Mouse (Mus musculus) liver, embryonic 14.5 days (tissue): ENCODE measurements around the gene Armc8. TPM values are rescaled to one million over a fixed set of nuclear protein-coding genes. Genes with fewer than 3 reads are reported as not detected.

Experiments used
- ATAC-seq: fragments of 200-750 bp; cut with Nextera tagmentation; 2 replicates; pipeline ENCODE4 v1.8.0; 2017; ENCODE audit warnings: moderate number of reproducible peaks, mild to moderate bottlenecking, moderate library complexity; ENCODE audit not compliant: insufficient read depth
- DNase-seq, 3 experiments: peaks; one replicate each; pipeline ENCODE4 v3.0.0-alpha.2; 2012 to 2013; ENCODE audit warnings: low read depth in 3 of 3, low spot score in 3 of 3
- H3K27ac ChIP-seq: fragments of 300-500 bp; sonication (generic); 2 replicates; pipeline ENCODE4 v1.5.1; 2014; ENCODE audit warnings: moderate library complexity, mild to moderate bottlenecking, control low read depth, inconsistent platforms
- H3K27me3 ChIP-seq: fragments of 300-500 bp; sonication (generic); 2 replicates; pipeline ENCODE4 v1.6.1; 2014; ENCODE audit warnings: mild to moderate bottlenecking, low read length, moderate library complexity; ENCODE audit not compliant: control insufficient read depth, insufficient read depth
- H3K36me3 ChIP-seq: fragments of 300-500 bp; sonication (generic); replicated peaks from 2 replicates; pipeline ENCODE4 v1.6.1; 2014; ENCODE audit warnings: low read depth; ENCODE audit not compliant: control insufficient read depth, insufficient read depth
- H3K4me1 ChIP-seq, 2 experiments: fragments of 200-500 bp in 1 of 2; fragments of 300-500 bp in 1 of 2; sonication (generic) in 1 of 2; replicated peaks; 2 replicates each; pipeline ENCODE4 v1.6.1; 2012 to 2014; ENCODE audit warnings: antibody characterized with exemption in 1 of 2, inconsistent platforms in 1 of 2, low read length in 1 of 2; ENCODE audit not compliant: control insufficient read depth in 2 of 2, insufficient read depth in 2 of 2
- H3K4me2 ChIP-seq: fragments of 300-500 bp; sonication (generic); 2 replicates; pipeline ENCODE4 v1.6.1; 2014; ENCODE audit warnings: low read depth, mild to moderate bottlenecking, control low read depth, moderate library complexity
- H3K4me3 ChIP-seq, 2 experiments: fragments of 200-500 bp in 1 of 2; fragments of 300-500 bp in 1 of 2; sonication (generic) in 1 of 2; 2 replicates each; pipeline ENCODE4 v1.5.1; 2012 to 2014; ENCODE audit warnings: low read depth in 2 of 2, low read length in 2 of 2, mild to moderate bottlenecking in 2 of 2, control low read depth in 1 of 2, inconsistent platforms in 1 of 2, moderate library complexity in 1 of 2; ENCODE audit not compliant: insufficient read depth in 1 of 2
- H3K9ac ChIP-seq: fragments of 300-500 bp; sonication (generic); replicated peaks from 2 replicates; pipeline ENCODE4 v1.6.1; 2014; ENCODE audit warnings: mild to moderate bottlenecking, control low read depth, moderate library complexity
- H3K9me3 ChIP-seq: fragments of 300-500 bp; sonication (generic); 2 replicates; pipeline ENCODE4 v1.6.1; 2016; ENCODE audit warnings: low read length, mixed read lengths; ENCODE audit not compliant: control insufficient read depth
- CTCF ChIP-seq: IDR thresholded peaks from 2 replicates; pipeline ENCODE4 v1.5.1; 2016; ENCODE audit warnings: antibody characterized with exemption, low read depth, control low read depth
- EP300 ChIP-seq: IDR thresholded peaks from 2 replicates; pipeline ENCODE4 v1.6.1; 2016; ENCODE audit warnings: antibody characterized with exemption, low read depth
- WGBS: fragments of 180-500 bp; shearing (Covaris S2); extraction: QIAGEN DNeasy Blood & Tissue Kit; methylation state at CpG from one replicate; pipeline ENCODE4 v1.1.7; 2014; ENCODE audit not compliant: insufficient replicate concordance; 5-methylcytosine and 5-hydroxymethylcytosine counted together
- polyA plus RNA-seq, 2 experiments: library from polyadenylated mRNA; depleted of rRNA in 1 of 2; stranded (reverse) in 1 of 2; unstranded in 1 of 2; fragments of >200 nt; fragmentation: Nextera tagmentation in 1 of 2; extraction: Ambion mirVana in 1 of 2; gene quantifications; 2 replicates each; pipeline versions ENCODE4 v1.2.1 to v1.2.3; 2012 to 2014

The Armc8 gene
- polyA plus RNA-seq, 2 experiments, result 6.8 to 7.6 TPM

DNA sequence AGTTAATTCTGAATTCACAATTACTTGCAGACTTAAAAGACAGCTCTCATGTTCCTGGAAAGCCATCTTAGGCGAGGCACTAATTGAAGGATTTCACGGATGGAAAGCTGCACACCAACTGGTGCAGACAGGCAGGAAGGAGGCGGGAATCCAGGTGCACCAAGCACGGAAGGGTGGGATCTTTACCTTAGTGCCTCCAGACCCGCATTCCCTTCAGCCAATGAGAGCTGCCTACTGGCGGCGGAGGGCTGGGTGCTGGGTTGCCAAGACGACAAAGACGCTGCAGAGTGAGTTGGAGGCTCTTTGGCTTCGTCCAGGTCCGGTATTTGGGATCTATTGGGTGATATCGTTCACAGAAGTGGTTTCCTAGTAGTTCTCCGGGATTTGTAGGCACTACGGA lies 117.5 kb downstream of the Armc8 start, which contains the start of gene Nme9:
TSS of gene Nme9 (plus strand) at position 315 of the 400 bp plus-strand sequence.
- ATAC-seq, result no peak
- peaks cover 10% of the 10 kb centered on the region for H3K27me3 ChIP-seq

DNA sequence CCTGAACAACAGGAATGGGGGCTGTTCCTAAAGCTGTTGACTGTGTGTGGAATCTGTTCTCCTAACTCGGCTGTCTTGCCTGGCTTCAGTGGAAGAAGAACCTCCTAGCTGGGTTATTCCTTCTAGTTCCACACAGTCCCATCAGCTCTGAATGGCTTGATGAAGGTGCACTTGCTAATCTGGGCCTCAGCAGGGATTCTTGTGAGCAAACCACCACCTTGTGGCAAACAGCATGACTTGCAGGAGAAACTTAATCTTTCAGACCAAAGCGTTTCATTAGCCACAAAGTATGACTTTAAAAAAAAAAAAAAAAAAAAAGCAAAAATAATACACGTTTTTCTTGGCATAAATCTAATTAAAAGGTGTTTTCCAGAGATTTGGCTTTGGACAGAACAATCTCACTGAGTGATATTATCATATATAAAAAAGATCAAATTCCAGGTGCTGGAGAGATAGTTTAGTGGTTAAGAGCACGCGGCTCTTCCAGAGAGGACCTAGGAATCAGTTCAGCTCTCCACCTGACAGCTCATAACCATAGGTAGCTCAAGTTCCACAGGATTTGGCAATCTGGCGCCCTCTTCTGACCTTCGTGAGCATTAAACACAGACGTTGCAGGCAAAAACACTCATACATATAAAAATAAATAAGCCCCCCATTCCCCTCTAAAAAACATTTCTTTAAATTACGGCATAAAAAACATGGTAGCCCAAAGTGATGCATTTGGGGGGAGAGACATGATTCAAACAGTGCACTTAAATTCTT lies 118.6 kb downstream of the Armc8 start:
- H3K9ac ChIP-seq, result no peak overlapping the region
- H3K27ac ChIP-seq, result no peak overlapping the region
- peaks cover 10% of the 10 kb centered on the region for H3K27me3 ChIP-seq
- no peak overlapping the region for H3K4me2 ChIP-seq
- ATAC-seq (no peak), DNase-seq (no peak)
- peak; percentile 26; the same call in 1 of the 2 replicates for TF ChIP-seq CTCF
- no peak for TF ChIP-seq EP300
- H3K4me1 ChIP-seq, result no peaks in the 10 kb centered on the region
- 24% methylated on average over 9 of the region's 9 CpGs for WGBS
- no peak overlapping the region for H3K4me3 ChIP-seq
- no peaks in the 10 kb centered on the region for H3K36me3 ChIP-seq
- no peaks in the 10 kb centered on the region for H3K9me3 ChIP-seq

More for the DNA sequence above, 117.5 kb downstream of the Armc8 start, which contains the start of gene Nme9:
- WGBS, result 11% methylated on average over 14 of the region's 14 CpGs
- no peak within 1 kb of the TSS for H3K27ac ChIP-seq
- H3K4me3 ChIP-seq, result no peak within 1 kb of the TSS
- no peaks in the 10 kb centered on the region for H3K4me1 ChIP-seq
- H3K9ac ChIP-seq, result no peak within 1 kb of the TSS
- TF ChIP-seq EP300, result no peak
- no peak for TF ChIP-seq CTCF
- no peak within 1 kb of the TSS for H3K4me2 ChIP-seq
- no peak for DNase-seq
- no peaks in the 10 kb centered on the region for H3K9me3 ChIP-seq
- no peaks in the 10 kb centered on the region for H3K36me3 ChIP-seq

DNA sequence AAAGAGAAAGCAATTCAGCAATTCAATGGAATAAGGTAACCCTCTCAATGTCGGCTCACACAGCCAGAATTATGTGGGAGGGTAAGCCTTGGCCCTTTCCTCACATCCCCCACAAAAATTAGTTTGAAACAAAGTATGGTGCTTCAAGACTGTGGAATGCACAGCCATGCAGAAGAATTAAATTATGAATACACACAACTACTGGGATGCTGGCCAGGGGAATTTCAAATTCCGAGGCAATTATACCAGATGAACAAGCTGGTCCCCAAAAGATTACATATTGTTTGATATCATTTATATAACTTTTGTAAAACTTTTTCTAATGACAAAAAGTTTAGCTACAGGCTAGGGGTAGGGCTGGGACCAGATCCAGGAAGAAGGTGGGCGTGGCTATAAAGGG lies 121.4 kb downstream of the Armc8 start:
- TF ChIP-seq CTCF, result no peak
- TF ChIP-seq EP300, result no peak
- H3K4me2 ChIP-seq, result no peak overlapping the region
- H3K9ac ChIP-seq, result no peak overlapping the region
- no peaks in the 10 kb centered on the region for H3K4me1 ChIP-seq
- H3K27ac ChIP-seq, result no peak overlapping the region
- DNase-seq (no peak), ATAC-seq (no peak)
- WGBS, result 52% methylated on average over 3 of the region's 3 CpGs
- H3K36me3 ChIP-seq, result no peaks in the 10 kb centered on the region
- H3K9me3 ChIP-seq, result no peaks in the 10 kb centered on the region
- no peak overlapping the region for H3K4me3 ChIP-seq
- H3K27me3 ChIP-seq, result peaks cover 10% of the 10 kb centered on the region

DNA sequence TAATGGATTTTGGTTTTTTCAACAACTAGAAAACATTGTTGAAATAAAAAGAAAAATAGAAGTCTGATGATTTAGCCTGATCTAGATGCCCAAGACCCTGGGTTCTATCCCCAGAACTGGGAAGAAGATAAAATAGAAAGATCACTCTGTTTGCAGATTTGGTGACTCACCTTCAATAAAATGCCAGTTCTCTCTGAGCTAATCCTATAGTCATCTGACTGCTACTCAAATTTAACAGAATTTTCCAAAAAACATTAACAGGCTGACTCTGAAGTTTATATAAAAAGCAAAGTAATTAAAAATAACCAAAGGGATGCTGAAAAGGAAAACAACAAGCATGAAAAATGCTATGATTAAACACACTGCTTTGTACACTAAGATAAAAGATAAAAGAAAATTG lies 122.4 kb downstream of the Armc8 start:
- H3K4me2 ChIP-seq, result no peak overlapping the region
- H3K36me3 ChIP-seq, result no peaks in the 10 kb centered on the region
- no peak overlapping the region for H3K4me3 ChIP-seq
- no peak overlapping the region for H3K27ac ChIP-seq
- H3K9ac ChIP-seq, result no peak overlapping the region
- TF ChIP-seq EP300, result no peak
- TF ChIP-seq CTCF, result no peak
- DNase-seq (no peak), ATAC-seq (no peak)
- H3K27me3 ChIP-seq, result peaks cover 2% of the 10 kb centered on the region
- no peaks in the 10 kb centered on the region for H3K4me1 ChIP-seq
- no peaks in the 10 kb centered on the region for H3K9me3 ChIP-seq

DNA sequence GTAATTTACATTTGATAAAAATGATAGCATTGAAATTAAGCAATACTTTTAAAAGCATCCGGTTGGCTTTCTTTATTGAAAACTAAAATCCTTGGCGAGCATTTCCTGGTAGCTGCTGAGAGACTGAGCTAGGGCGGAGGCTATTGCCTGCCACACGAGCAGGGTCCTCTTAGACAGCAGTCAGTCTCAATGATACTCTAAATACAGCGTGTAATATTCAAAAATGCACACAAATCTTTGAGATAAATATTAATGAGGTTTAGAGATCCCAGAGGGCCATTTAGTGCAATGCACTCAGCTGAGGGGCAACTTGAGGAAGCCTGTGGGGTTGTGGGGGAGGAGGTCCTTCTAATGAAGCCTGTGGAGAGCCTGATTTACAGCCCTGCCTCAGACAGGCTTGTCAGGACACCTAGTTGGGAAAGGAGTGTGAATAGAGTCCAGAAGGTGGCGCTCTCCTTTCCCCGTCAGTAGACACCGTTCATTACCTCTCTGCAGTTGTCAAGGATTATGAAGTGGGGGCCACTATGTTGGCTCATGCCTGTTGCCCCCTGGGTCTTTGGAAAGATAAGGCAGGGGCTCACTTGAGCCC lies 124.0 kb downstream of the Armc8 start:
- ATAC-seq, result no peak
- DNase-seq, result peak in 1 of 3 experiments; percentile 19

More for the DNA sequence above, 124.0 kb downstream of the Armc8 start:
- Histone ChIP-seq H3K36me3 (no peaks in the 10 kb centered on the region), H3K4me3 (no peak overlapping the region), H3K9ac (no peak overlapping the region), H3K27ac (no peak overlapping the region), H3K4me2 (no peak overlapping the region), H3K4me1 (no peaks in the 10 kb centered on the region), H3K27me3 (no peaks in the 10 kb centered on the region), H3K9me3 (no peaks in the 10 kb centered on the region)
- TF ChIP-seq CTCF (peak; percentile 66), EP300 (no peak)
- WGBS, result 27% methylated on average over 8 of the region's 8 CpGs
